Mouse (Mus musculus): Measurements from ENCODE around the gene Vmp1.

Gene Vmp1

DNA sequence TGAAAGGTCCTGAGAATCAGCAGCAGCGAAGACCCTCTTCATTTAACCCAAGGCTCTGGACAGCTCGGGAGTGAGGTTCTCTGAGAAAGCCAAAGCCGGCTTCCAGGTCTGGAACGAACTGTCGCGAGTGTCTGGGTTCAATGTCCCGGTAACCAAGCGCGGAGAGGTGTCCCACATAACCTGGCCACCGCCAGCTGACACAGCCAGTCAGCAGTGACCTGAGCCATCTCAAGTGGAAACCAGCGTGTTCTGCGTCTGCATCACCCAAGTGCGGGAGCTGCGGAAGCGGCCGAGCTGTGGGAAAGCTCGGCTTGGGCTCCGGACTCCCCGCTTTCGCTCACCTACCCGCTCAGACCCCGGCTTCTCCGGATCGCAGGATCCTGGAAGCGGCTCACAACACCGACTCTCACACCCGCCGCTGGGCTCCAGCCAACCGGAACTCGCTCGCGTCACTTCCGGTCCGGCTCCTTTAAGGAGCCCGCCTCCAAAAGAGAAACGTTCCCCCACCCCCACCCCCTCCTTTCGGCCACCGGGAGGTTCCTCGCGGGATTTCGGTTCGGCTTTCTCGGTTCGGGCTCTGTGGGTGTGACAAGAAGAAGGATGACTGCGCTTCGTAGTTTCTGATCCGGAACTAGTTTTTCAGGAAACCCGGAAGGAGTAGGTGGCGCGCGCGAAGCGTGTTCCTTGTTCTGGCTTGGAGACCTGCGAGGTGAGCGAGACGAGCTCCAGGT, at the start of gene Vmp1, which contains the start of gene Ptrh2:
Gene Vmp1, minus strand, starts transcription at position 442 of the 731 bp plus-strand sequence.
Gene Ptrh2, plus strand, starts transcription at position 591 of the 731 bp plus-strand sequence.
- DNase-seq (ENCODE audit: low spot score), result peak; percentile 93

DNA sequence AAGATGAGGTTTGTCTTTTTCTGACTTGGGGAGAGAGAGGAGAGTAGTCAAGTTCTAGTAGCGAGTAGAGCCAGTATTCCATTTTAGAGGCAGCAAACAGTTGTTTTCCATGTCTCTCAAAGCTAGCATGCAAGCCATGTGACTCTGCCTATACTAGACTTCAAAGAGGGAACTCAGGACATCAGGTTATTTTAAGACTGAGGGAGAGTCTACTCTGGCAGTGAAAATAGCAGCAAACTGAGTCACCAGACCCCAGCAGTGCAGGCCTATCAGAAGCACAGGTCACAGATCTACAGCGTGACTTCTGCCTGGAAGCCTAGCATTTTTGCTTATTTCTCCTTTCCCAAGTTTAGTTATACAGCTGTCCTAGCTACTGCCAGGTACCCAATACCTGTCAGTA, 47.8 kb upstream of the Vmp1 start:
- peak; percentile 39 for DNase-seq (ENCODE audit: low spot score)

DNA sequence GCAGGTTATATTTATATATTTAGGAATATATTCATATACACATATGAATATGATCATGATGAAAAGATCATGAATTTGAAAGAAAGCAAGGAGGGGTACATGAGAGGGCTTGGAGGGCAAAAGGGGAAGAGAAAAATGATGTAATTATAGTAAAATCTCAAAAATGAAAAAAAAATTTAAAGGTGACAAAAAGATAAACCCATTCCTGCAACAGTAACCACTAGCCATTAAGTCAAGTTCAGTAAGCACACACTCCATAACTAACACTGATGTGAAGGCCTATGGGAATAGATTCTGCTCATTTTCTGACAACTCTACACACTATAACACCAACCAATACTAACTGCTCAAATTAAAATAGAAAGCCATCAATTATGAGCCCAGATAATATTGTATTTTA, 42.0 kb upstream of the Vmp1 start:
- DNase-seq (ENCODE audit: low spot score), result no peak

DNA sequence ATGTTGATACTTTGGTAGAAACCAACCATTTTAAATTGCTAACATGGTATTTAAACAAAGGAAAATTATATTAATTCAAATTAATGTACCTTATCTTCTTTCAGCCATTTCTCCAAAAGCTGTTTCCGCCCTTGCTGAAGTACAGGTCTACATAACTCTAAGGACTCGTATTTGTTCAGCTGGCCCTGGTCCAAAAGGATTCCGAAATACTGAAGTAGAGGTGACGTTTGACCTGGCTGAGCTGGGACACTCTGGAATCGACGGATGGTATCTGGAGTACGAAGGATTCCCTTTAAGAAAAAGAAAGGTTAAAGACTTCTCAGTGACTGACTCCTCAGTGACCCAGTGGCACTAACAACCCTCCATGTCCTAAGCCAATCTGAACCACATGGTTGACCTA, 41.3 kb upstream of the Vmp1 start:
- no peak for DNase-seq (ENCODE audit: low spot score)

DNA sequence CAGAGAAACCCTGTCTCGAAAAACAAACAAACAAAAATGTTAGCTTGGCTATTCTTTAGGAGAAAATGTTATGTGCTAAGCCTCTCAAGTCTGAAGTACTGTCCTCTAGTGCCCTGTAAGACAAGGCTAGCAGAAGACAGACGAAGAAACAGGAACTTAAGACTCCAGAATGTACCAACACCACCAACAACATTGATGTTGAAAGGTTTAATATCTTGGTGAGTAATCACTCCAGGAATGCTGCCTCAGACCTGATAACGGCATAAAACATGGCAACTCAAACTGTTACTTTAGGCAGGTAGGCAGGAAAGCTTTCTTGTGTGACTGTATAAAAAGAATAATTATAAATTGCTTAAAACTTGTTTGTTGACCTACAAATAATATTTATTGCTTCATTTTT, 40.4 kb upstream of the Vmp1 start:
- no peak for DNase-seq (ENCODE audit: low spot score)

DNA sequence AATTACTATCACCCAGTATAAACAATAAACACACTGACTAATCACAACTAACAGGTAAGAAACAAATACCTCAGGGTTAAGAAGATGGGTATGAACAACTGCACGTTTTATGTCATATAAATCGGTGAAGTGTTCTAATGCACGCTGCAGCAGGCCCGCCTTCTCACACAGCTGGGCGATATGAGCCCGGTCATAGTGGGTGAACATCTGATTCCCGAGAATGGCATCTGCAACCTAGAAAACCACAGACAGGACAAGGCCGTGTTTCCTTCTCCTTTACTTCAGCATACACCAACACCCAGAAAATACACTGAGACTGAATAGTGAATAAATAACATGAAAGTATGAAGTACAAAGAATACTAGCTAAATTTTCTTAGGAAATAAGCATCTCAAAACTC, 35.8 kb upstream of the Vmp1 start:
- no peak for DNase-seq (ENCODE audit: low spot score)

DNA sequence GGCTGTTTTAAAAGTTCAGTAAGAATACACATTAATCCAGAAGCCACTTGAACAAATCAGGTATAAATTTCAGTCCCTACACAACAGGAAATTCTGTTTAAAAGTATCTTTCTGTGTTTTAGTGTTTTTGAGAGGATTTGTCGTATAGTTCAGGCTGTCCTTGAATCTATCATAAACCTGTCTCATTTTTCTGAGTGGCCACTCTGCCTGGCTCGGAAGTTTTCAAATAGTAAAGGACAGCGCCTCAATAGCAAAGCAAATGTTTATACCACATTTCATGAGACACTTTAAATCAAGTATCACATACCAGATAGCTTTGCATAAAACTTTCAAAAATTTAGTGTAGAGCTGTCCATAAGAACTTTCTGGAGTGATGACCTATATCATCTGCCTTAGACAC, 34.7 kb upstream of the Vmp1 start:
- no peak for DNase-seq (ENCODE audit: low spot score)

DNA sequence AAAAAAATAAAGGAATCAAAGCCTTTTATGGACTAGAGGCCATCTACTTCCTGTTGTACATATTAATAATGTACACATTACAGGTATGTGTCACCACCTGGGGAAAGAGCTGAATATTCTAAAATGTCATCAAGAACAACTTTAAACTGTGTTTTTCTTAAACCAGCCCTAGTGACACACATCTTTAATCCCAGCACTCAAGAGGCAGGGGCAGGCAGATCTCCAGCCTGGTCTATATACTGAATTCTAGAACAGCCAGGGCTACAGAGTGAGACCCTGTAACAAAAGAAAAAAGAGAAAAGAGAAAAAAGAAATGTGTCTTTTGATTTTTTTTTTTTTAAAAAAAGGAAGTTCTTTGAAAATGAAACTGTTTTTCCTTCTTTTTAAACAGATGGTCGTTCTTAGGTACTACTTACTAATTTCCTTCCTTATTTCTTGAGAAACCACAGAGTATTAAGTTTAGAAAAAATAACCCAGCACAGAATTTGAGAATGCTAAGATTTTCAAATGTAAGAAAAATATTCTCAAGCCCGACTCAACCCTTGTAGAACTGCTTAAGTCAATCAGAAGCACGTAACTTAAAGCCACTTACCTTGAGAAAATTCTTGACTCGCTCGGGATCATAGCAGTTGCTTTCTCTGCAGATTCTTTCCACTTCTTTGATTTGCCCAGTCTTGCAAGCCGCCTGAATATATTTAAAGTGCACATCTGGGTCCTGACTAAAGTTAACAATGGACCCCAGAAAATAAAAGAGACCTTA, 33.9 kb upstream of the Vmp1 start:
- no peak for DNase-seq (ENCODE audit: low spot score)

DNA sequence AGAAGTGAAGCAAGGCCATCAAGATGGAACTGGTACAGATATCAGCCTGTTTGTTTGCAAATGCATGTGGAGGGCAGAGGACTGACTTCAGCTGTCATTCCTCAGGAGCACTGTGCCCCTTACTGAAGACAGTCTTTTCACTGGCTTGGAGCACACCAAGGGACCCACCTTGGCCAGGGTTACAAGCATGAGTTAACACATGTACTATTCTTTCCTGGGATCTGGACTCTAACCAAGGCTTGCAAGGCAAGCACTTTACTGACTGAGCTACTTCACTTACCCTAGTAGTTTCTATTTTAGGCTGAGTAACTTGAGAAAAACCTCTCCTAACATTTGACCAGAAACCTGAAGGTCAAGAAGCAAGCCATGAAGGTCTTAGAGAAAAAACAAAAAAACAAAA, 31.0 kb upstream of the Vmp1 start:
- no peak for DNase-seq (ENCODE audit: low spot score)

DNA sequence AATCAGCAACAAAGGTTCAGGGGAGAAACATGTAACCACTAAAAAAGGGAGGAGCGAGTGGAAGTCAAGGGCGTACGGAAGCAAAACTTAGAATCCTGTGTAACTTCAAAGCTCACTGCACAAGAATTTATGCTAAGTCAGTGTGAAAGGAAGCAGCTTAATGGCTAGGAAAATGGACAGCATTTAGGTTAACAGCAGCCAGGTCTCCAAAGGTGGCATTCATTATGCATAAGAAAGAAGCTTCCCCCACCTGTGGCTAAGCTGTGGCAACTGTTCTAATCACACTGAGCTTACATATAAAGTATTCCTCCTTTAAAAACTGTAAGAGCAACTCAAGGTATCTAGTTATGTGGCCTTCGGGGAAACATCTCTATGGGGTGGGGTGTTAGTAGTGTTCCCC, 17.5 kb upstream of the Vmp1 start:
- DNase-seq (ENCODE audit: low spot score), result no peak

DNA sequence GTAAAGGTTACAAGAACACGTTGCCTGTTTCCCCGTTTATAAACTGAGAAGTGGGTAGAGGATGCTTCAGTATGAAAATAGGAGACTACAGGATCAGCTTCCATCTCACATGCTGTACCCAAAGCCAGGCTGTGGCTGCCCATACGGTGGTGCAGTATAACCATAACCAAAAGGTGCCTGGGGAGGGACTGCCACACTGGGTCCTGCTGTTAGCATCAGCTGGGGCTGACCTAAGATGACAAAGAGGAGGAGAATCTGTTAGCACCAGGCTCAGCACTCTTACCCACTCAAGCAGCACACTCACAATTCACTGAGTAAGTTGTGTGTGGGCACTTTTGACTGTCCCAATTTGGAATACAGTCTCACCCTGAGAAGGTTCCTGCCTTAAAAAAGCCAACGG, 11.8 kb upstream of the Vmp1 start:
- no peak for DNase-seq (ENCODE audit: low spot score)

DNA sequence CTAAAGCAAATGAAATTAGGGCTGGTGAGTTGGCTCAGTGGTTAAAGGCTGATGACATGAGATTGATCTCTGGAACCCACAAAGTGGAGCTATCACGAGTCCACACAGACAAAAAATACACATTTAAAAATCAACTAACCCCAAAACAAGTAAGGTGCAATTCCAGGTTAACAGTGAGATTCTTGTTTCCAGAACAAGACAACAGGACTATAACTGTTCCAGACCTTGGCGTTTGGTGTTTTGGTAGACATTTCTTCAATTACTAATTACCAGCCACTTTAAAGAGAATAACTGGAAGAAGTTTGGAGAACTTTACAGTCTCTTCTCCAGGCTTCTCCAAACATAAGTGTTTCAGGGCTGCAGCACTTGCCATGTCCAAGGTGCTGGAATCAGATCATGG, 8.9 kb upstream of the Vmp1 start:
- DNase-seq (ENCODE audit: low spot score), result no peak

DNA sequence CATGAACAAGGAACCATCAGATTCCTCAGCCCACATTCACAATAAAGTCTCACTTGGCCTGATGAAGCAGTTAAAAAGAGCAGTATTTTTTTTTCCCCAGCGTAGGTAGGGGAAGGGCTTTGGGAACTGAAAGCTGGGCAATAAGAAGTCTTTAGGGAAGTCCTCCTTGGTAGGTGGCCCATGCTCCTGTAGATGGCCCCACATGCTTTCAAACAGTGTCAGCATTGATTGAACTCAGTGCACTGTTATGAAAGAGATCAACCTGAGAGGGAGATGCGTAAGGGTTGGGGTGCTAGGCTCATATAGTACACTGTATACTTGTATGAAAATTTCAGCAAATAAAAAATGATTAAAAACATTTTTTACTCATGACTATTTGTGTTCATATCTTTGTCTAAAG, 8.3 kb upstream of the Vmp1 start:
- no peak for DNase-seq (ENCODE audit: low spot score)

DNA sequence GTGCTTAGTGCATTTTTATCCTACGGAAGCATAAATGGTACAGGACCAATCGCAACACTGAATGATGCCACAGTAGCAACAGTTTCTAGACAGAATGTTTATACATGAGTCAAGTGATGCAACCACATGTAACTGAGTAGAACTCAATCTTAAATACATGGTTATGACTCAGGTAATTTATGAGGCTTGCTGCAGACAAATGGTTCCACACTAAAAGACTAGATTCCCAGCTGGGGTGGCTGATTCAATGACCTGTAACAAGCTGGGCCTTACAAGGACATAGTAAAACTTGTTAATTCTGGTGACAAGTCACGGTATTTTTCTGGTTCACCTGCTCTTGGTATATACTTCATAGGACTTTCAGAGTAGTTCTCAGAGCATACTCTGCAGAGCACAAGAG, 7.8 kb upstream of the Vmp1 start:
- no peak for DNase-seq (ENCODE audit: low spot score)

DNA sequence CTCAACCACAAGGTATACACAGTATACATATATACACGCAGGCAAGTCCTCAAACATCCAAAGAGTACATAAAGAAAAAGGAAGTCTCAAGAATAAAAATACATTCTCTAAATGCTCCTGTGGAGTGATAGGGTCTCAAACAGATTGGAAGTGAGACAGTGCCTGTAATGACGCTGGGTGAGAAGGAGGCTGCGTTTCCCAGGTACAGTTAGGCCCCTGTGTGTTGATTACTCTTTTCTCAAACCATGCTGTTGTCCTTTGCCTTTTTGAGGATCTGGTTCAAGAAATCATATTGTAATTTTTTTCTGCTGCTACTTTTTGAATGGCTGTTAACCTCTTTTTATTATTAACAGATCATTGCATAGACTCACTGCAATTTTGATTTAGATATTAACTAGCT, 6.7 kb upstream of the Vmp1 start:
- no peak for DNase-seq (ENCODE audit: low spot score)

DNA sequence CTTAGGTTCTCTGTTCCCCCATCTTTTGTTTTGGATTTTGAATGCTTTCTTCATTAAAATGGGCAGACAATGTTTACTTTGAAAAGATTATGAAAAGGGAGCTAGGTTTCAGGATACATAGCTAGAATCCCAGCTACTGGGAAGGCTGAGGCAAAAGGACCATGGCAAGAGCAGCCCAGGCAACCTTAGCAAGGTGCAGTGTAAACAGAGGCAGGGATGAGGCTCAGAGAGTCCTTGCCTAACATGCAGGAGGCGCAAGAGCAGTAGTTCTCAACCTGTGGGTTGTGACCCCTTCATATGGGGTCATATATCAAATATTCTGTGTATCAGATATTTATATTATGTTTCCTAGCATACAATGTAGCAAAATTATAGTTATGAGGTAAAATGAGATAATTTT, 1.7 kb upstream of the Vmp1 start:
- no peak for DNase-seq (ENCODE audit: low spot score)

DNA sequence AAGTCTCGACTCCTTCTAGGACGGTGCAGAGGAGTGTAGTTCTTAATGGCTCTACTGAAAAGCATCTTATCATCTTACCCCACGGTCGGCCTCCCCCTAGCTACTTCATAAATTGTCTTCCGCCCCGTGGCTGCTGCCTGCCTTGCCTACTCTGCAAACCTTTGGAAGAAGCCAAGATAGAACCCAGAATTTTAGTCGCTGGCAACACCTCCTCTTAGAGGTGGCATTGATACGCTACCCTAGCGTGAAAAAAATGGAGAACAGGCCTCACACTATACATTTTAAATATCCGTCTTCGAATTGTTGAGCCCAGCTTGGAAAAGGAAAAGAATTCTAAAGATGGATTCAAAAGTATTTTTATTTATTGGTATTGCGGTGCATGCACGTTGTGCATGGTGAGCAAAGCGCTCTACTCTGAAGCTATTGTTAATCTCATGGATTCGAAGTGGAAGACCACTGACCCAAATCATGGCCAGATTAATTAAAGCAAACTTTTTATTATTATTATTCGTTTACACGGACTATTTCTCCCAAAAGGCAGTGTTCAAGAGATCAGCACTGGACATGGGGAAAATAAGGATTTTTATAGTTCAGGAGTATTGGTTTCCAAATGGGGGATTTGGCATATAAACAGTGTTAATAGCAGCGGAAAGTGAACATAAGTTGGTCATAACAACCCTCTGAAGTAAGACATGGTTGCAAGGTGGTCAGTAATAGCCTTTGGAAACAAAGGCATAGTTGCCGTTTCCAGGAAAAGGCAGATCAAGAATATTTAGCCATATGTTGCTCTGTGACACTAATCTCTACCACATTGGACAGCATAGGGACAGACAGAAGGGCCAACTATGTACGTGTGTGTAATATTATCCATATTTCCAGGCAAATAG, 733 bp upstream of the Vmp1 start:
- DNase-seq (ENCODE audit: low spot score), result no peak

DNA sequence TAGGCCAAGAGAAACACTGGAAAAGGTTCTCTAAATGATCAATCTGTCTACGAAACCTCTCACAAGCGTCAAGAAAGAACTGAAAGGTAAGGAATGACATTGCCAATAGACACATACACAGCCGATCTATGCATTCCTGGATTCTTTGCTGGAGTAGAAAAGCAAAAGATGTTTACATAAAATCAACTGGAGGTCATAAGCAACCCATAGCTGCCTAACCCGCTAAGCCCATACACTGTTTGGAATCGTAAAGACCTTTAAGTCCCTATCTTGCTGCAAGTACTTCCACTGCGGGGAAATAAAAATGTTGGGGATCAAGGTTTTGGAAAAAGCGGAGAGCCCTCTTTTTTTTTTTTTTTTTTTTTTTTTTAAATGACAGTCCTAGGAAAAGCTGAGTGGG, 775 bp downstream of the Vmp1 start:
- no peak for DNase-seq (ENCODE audit: low spot score)

DNA sequence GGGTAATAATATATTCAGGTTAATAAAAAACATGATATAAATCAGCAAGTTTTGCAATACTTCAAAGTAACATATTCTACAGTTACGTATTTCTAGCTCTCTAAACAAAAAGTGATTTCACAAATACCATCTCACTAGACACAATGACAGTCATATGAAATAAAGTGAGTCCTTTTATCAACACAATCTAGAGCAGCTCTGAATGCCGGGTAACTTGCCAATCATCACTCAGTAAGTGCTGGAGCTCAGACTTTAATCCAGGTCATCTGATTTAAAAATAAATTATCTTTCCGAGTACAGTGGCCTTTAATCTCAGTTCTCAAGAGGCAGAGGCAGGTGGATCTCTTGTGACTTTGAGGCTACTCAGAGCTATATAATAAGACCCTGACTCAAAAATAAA, 2.2 kb downstream of the Vmp1 start:
- DNase-seq (ENCODE audit: low spot score), result no peak

DNA sequence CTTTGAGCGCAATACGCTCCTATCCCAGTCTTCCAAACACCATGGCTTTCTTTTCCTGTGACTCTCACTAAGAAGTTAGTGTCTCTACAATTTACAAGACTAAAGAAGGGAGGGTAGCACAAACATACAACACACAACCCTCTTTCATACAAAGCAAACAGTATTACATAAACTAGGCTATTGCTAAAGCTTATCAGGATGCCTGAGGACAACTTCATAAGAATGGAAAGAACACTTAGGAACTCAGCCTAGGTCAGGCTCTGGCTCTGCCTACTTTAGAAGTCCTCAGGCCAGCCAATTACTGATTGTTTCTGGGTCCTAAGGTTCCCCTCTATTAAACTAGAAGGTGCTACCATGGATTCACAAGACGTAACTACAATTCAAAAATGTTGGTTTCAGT, 2.9 kb downstream of the Vmp1 start:
- DNase-seq (ENCODE audit: low spot score), result no peak

DNA sequence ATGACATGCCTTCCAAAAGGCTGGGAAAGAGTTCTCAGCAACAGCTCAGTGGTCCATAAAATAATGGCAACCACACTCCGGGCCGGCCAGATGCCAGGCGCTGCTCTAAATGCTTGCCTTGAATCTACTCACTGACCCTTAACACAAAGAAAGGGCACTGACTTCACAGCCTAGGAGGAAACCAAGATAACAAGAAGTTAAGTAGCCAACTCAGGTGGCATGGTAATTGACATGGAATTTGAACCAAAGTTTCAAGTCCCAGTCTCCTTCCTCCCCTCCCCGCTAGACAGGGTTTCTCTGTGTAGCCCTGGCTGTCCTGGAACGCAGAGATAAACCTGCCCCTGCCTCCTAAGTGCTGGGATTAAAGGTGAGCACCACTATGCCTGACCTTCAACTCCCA, 4.7 kb downstream of the Vmp1 start:
- no peak for DNase-seq (ENCODE audit: low spot score)

DNA sequence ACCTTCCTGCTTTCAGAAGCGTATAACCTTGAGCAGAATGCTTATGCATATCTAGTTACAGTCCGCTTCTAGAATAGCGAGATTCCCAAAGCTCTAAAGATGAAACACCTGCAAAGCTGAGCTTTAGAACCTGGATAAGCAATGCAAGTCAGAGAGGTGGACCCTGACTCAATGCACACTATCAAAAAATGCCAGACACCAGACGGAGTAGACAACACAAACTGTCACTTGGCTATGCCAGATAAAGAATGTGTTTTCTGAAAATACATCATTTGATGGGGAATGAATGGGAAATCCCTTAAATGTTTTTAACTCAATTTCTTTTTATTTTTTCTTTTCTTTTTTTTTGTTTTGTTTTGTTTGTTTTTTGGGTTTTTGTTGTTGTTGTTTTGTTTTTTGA, 8.1 kb downstream of the Vmp1 start:
- no peak for DNase-seq (ENCODE audit: low spot score)

DNA sequence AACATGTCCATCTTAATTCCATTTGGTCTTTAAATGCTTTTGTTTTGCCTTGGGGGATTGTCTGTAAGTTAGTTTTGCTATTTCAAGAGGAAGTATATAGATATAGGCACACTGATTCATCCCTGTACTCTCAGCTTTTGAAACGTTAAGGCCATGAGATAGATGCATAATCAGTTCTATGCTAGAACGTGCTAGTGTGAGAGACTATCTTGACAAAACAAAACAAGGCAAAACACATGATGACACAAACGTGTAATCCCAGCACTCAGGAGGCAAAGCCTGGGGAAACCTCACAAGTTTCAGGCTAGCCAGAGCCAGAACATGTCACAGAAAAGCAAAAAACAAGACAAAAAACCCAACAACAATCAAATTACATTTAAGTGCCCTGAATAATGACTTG, 10.9 kb downstream of the Vmp1 start:
- DNase-seq (ENCODE audit: low spot score), result no peak
